Mouse (Mus musculus) yolk sac, embryonic 10.5 days (tissue): ENCODE data around the gene Wdr4.
"Not testable (repeated sequence)": the region's sequence is repeated elsewhere in the genome, so short reads cannot be mapped to it uniquely, and the experiment has no call there.

Experiments
- DNase-seq: peaks from one replicate; pipeline ENCODE4 v3.0.0-alpha.2; 2017; ENCODE audit warnings: low spot score

The Wdr4 gene

GRCm38 (mm10) chr17:31519946-31520838, at the start of gene Wdr4, which contains the start of gene Ndufv3:
Wdr4 (minus strand) TSS chr17:31519980.
Ndufv3 (plus strand) TSS chr17:31520115.
- DNase-seq = peak; percentile 98

- DNase-seq = no peak
Measured at GRCm38 (mm10) chr17:31566276-31566675, 46.5 kb upstream of the Wdr4 start.

GRCm38 (mm10) chr17:31565141-31566056, 45.6 kb upstream of the Wdr4 start:
- DNase-seq = no peak

GRCm38 (mm10) chr17:31564858-31565140, 45.0 kb upstream of the Wdr4 start:
- DNase-seq = no peak

- peak; percentile 99 for DNase-seq
Measured at GRCm38 (mm10) chr17:31564015-31564857, 44.5 kb upstream of the Wdr4 start, which contains the start of gene Pknox1. Pknox1 (plus strand) TSS chr17:31564734.

- peak; percentile 57 for DNase-seq
Measured at GRCm38 (mm10) chr17:31563632-31564014, 43.8 kb upstream of the Wdr4 start.

- DNase-seq = no peak
Measured at GRCm38 (mm10) chr17:31559021-31559789, 39.4 kb upstream of the Wdr4 start.

DNA sequence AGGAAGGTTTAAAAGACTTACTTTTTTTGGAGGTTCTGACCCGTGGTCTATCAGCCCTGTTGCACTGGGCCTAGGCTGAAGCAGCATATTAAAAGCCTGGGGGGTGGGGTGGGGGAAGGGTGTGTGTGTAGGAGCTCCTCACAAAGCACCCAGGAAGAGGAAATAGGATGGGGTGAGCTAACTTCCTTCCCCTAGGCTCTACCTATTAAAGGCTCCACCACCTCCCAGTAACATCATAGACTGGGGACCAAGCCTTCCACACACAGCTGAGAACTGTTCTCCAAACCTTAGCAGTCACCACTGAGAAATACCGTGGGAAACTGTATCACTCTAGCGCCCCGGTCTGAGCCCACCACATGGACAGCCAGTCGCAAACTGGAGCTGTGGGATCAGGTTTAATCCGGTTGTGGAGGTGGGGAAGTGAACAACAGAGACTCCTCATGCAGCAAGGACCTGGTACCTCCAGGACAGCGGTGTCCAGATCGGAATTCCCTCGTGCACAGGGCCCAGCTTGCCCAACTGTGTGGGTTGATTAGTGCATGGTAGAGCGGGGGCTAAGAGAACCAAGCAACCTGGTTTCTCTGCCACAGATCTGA, 38.3 kb upstream of the Wdr4 start:
- DNase-seq = no peak

DNA sequence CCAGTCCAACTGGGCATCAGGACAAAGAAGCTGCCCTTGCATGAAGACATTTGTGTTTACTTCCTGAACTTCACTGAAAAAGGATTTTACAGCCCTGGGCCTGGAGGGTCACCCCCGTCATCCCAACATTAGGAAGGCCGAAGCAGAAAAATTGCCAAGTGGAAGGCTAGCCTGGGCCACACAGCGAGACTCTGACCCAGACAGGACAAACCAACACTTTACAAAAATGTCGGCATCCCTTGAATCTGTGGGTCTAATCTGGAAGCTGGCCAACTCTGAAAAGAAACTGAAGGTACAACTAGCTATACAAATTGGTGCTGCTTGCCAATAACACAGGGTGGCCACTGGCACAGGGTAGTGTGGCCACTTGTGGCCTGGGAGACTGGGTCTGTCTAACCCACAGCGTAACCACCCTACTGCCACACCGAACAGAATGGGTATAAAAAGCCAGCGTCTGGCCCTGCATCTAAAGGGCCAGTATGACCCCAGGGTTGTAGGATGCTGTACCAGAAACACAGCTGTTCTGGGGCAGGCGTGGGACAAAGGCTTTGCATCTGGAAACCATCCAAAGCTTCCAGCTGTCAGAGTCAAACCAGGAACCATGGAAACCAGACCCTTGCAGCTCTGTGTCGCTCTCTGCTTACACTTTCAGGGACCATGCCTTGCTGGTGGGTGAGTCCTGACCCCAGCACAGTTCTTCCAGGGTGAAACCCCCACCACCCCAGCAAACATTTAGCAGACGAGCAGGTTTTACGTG, 37.5 kb upstream of the Wdr4 start:
- peak; percentile 43 for DNase-seq

GRCm38 (mm10) chr17:31556253-31556652, 36.5 kb upstream of the Wdr4 start:
- no peak for DNase-seq

GRCm38 (mm10) chr17:31552601-31553000, 32.8 kb upstream of the Wdr4 start:
- DNase-seq = not testable (repeated sequence)

- peak; percentile 81 for DNase-seq
Measured at GRCm38 (mm10) chr17:31549389-31549788, 29.6 kb upstream of the Wdr4 start.

- DNase-seq = no peak
Measured at GRCm38 (mm10) chr17:31547974-31548373, 28.2 kb upstream of the Wdr4 start.

DNA sequence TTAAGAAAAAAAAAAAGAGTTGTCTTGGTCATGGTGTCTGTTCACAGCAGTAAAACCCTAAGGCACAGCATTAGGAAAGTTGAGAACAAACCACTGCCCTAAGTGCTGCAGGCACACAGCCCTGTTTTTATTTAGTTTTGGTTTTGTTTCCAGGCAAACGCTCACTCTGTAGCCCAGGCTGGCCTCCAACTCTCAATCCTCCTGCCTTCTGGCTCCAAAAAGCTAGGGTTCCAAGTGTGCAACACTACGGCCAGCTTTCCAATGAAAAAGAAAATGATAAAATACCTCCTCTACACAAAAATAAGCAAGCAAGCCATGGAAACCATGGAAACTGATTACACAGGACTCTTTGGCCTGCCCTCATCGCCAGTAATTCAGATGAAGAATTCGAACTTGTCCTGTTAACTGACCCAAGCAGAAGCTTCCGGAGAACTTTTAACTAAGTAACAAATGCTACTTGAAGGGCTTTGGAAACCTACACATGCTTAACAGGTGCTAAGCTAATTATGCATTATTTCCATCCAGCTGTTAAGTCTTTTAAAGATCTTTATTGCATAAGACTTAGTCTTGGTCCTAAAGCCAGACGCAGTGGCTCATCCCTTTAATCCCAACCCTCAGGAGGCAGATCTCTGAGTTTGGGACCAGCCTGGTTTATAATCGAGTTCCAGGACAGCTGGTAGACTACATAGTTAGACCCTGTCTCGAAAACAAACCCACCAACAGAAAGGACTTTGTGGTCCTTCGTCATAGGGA, 26.8 kb upstream of the Wdr4 start:
- no peak for DNase-seq

GRCm38 (mm10) chr17:31543574-31543973, 23.8 kb upstream of the Wdr4 start:
- DNase-seq = peak; percentile 66

DNA sequence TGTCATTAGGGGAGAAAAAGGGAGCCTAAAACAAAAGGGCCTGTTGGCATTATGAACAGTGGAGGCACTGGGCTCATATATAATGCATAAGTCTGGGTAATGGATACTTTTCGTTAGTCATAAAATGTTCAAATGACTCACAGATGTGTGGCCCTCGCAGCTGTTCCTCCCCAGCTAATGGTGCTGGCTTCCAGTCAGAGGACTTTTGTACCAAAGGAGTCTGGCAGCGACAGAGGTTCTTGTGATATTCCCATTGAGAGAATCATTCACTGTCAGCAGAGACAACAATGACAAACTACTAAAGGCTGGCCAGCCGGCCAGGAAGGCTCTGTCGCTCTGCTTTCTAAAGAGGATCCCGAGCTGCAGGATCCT, 21.7 kb upstream of the Wdr4 start:
- no peak for DNase-seq

DNA sequence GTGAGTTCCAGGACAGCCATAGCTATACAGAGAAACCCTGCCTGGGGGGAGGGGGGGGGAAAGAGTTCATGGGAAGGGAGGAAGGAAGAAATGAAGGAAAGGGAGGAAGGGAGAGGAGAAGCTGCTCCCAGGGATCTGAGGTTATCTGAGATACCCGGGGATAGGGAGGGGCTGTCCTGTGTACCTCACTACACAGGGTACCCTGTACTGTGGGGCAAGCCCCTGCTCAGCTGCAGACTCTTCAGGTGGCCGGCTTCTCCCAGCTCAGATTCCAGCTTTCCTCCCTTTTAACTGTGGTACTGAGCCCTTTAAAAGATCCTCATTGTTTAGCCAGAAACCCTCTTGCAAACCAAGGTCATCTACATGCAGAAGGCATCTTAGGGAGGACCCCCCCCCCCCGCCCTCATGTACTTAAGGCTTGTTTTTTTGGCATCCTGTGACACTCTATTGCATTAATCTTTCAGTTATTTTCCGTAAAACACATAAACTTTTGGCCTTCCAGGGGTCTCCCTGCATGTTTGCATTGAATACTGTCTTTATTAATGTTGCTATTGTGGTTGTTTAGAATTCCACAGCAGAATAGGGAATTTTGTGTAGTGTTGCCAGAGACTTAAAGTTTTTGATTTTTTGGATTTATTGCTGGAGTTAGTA, 21.2 kb upstream of the Wdr4 start:
- DNase-seq = no peak

DNA sequence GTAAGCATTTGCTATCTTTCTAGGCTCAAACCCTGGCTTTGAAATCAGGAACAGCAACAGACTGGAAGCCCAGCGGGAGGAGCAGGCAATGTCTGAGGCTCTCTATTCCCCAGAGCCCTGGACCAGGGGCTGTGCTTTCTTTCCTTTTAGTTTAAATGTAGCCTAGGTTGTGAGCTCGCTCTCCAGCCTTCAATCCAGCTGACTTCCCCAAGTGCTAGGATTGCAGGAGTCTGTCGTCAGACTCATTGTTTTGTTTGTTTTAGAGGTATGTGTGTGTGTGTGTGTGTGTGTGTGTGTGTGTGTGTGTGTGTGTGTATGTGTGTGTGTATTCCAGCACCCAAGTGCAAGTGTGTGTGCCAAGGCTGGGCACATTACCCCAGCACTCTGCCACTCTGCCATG, 20.3 kb upstream of the Wdr4 start:
- no peak for DNase-seq
